In the genomic region with DNA sequence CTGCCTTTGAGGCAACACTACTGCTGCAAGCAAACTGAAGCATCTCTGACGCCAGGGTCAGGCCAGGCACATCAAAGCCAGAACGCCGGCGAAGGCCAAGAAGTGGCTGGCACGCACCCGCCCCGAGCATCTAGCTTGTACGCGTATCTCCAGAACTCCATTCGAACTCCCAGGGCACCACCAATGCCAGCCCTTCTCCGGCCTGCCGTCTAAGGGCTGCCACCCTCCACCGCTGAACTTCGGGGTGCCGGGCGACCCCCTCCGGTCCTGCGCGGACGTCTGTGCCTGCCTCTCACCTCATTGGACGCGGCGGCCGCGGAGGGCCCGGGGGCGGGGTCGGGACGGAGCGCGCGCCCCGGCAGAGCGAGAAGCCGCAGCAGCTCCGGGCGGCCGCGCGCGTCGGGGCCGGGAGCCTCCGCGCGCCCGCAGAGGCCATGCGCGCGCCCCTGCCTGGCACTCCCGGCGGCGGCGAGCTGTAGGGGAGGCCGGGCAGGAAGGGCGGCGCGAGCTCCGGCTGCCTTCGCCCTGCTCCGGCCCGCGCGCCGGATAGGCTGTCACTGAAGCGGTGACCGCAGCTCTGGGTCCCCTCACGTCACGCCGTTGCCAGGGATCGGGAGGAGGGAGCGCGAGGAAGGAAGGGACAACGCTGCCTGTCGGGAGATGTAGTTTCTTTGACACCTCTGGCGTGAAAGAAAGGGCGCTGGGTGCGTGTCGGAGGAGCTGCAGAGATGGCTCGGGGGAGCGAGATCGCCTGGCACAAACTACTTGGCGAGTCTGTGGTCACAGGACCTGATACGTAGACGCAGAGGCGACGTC, we compare ENCODE assay signal across 7 mouse cellular contexts. TPM values are rescaled to one million over a fixed set of nuclear protein-coding genes. Genes with fewer than 3 reads are reported as not detected.
A peak's percentile ranks its signal among the peaks of the same experiment; 100 is the strongest.
DNase-seq lines count a peak whose midpoint lies in the region; ATAC-seq lines count a peak whose summit lies in the region.

A gene (minus strand): TSS at position 596 of the 816 bp plus-strand sequence.

- peak within 1 kb of the TSS; percentile 95 for H3K27ac ChIP-seq in intestine, embryonic 15.5 days
- peak within 1 kb of the TSS; percentile 85 for H3K27ac ChIP-seq in midbrain, embryonic 10.5 days (replicated peaks)

- under 1% methylated on average over 81 of the region's 87 CpGs for WGBS in intestine, embryonic 15.5 days
- 0% methylated on average over 87 of the region's 87 CpGs for WGBS in midbrain, embryonic 10.5 days

- no peaks in the 10 kb centered on the region for H3K27me3 ChIP-seq in intestine, embryonic 15.5 days (replicated peaks)
- no peaks in the 10 kb centered on the region for H3K27me3 ChIP-seq in midbrain, embryonic 10.5 days (ENCODE audit: low read depth, poor library complexity, severe bottlenecking)

- intact Hi-C loops in gastrocnemius, postnatal 36 days (cut with DNase I), result no loop called here
- intact Hi-C loops in left cerebral cortex, postnatal 25 days (cut with DNase I), result loop anchor here (2.0 to 5.0 kb wide), 2 partner anchors 40 to 89 kb away; a partner anchor contains a TSS

- H3K4me1 ChIP-seq in intestine, embryonic 15.5 days (replicated peaks), result peaks cover 15% of the 10 kb centered on the region
- peaks cover 27% of the 10 kb centered on the region for H3K4me1 ChIP-seq in midbrain, embryonic 10.5 days

- peak within 1 kb of the TSS; percentile 64 for H3K4me3 ChIP-seq in intestine, embryonic 15.5 days (replicated peaks)
- H3K4me3 ChIP-seq in midbrain, embryonic 10.5 days, result peak within 1 kb of the TSS; percentile 82

- peaks cover 1% of the 10 kb centered on the region; the same call in 1 of the 2 replicates for H3K36me3 ChIP-seq in intestine, embryonic 15.5 days
- H3K36me3 ChIP-seq in midbrain, embryonic 10.5 days, result peaks cover 26% of the 10 kb centered on the region

- ATAC-seq in intestine, embryonic 15.5 days, result peak; percentile 94

- H3K9me3 ChIP-seq in intestine, embryonic 15.5 days, result no peaks in the 10 kb centered on the region
- no peaks in the 10 kb centered on the region for H3K9me3 ChIP-seq in midbrain, embryonic 10.5 days (replicated peaks)

- H3K9ac ChIP-seq in intestine, embryonic 15.5 days, result peak within 1 kb of the TSS; percentile 75

- peak within 1 kb of the TSS; percentile 93 for H3K4me2 ChIP-seq in intestine, embryonic 15.5 days (replicated peaks)

- DNase-seq in adrenal gland, adult 2 months, result peak; percentile 96
- peak; percentile 81 for DNase-seq in embryo, embryonic 11.5 days (ENCODE audit: low read depth, low spot score)
- DNase-seq in gastrocnemius, postnatal 36 days, result peak; percentile 88 to 89
- peak; percentile 91 to 98 for DNase-seq in left cerebral cortex, postnatal 25 days (ENCODE audit: low spot score in 2 of 2)
- peak; percentile 93 for DNase-seq in midbrain, embryonic 10.5 days (ENCODE audit: low spot score)
- peak; percentile 81 for DNase-seq in right cerebral cortex, postnatal 4 days

RNA-seq across cellular contexts. Expression of the gene that starts here (rescaled TPM):
- 10 to 100 TPM; 72.2 to 77.1 TPM for total RNA-seq in adrenal gland, adult 2 months (2021)
- polyA plus RNA-seq in adrenal gland, adult 2 months (2012; rRNA removed), result 44.2 and 116 TPM in 2 replicates
- total RNA-seq in gastrocnemius, postnatal 36 days (2021), result 100 to 1,000 TPM; 433 to 434 TPM
- 13.7 TPM in 2 replicates for polyA plus RNA-seq in intestine, embryonic 15.5 days (2015; fragmentation: Nextera tagmentation; extraction: Ambion mirVana)
- total RNA-seq in left cerebral cortex, postnatal 25 days (2021), result 10 to 100 TPM; 60.4 to 63.8 TPM
- polyA plus RNA-seq in midbrain, embryonic 10.5 days (2016; fragmentation: Nextera tagmentation; extraction: Ambion mirVana), result 13.2 and 18.8 TPM in 2 replicates

Comparison
In these comparisons a context has a peak if more than half of its experiments do, and no peak if none do; other contexts are left out.
1. Peak in every context shown above with its lines: DNase-seq, ATAC-seq, H3K4me3 ChIP-seq and H3K27ac ChIP-seq.
2. RNA of the gene that starts here (total RNA-seq): 433 to 434 TPM in gastrocnemius, postnatal 36 days; 72.2 to 77.1 TPM in adrenal gland, adult 2 months and 60.4 to 63.8 TPM in left cerebral cortex, postnatal 25 days; every median in the first group is over 4 times any median in the second.